Mouse (Mus musculus): ENCODE results near the gene Gspt2.

DNA sequence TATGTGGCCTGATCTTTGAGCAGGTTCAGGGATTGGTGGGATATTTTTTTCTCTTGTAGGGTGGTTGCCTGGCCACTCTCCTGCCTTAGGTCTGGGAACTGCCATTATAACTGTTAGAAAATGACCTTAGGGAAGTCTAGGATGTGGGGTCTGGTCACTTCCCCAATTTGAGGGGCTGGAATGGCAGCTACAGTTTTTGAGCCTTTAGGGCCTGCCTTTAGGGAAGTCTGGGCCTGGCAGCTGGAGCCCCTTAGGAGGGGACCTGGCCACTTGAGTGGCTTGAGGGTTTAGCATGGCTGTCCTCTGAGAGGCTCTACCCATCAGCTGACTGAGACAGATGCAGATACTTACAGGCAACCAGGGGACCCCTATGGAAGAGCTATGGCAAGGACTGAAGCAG lies 12.7 kb downstream of the Gspt2 start:
- TF ChIP-seq CTCF (IDR thresholded peaks at IDR 0.05; ENCODE audit: borderline replicate concordance, control insufficient read depth, extremely low read depth, insufficient read depth, low read length, poor library complexity) (no peak), POLR2A (IDR thresholded peaks at IDR 0.05; ENCODE audit: control insufficient read depth, extremely low read depth, insufficient read depth, low read length, poor library complexity) (no peak)

All from thymus, adult 2 months (tissue).